Mouse (Mus musculus) small intestine, adult 2 months (tissue): ENCODE results near the gene Polr2e. TPM values are rescaled to one million over a fixed set of nuclear protein-coding genes. Genes with fewer than 3 reads are reported as not detected.

Experiments
- H3K27ac ChIP-seq: fragments of 200-500 bp; 2 replicates; pipeline ENCODE4 v1.5.1; 2012; ENCODE audit warnings: low read depth, low read length, control low read depth, inconsistent platforms; ENCODE audit not compliant: insufficient read depth
- H3K27me3 ChIP-seq: fragments of 200-500 bp; 2 replicates; pipeline ENCODE4 v1.6.1; 2012; ENCODE audit warnings: mild to moderate bottlenecking, moderate library complexity, low read length, inconsistent platforms; ENCODE audit not compliant: control insufficient read depth, insufficient read depth
- H3K36me3 ChIP-seq: fragments of 200-500 bp; 2 replicates; pipeline ENCODE4 v1.6.1; 2012; ENCODE audit warnings: mild to moderate bottlenecking, low read length, control low read depth, inconsistent platforms; ENCODE audit not compliant: control insufficient read depth, insufficient read depth
- H3K4me1 ChIP-seq: fragments of 200-500 bp; 2 replicates; pipeline ENCODE4 v1.6.1; 2012; ENCODE audit warnings: low read length, inconsistent platforms, mixed read lengths; ENCODE audit not compliant: control insufficient read depth, insufficient read depth, insufficient read length
- H3K4me3 ChIP-seq: fragments of 200-500 bp; 2 replicates; pipeline ENCODE4 v1.5.1; 2012; ENCODE audit warnings: low read depth, mild to moderate bottlenecking, control low read depth, inconsistent platforms, low read length, moderate library complexity
- CTCF ChIP-seq: fragments of 200-500 bp; IDR thresholded peaks from 2 replicates; pipeline ENCODE4 v1.5.1; 2012; ENCODE audit warnings: low read depth, mild to moderate bottlenecking, control low read depth, inconsistent platforms, low read length, moderate library complexity, mixed read lengths; ENCODE audit not compliant: insufficient replicate concordance, insufficient read length; ENCODE audit errors: extremely low read depth
- POLR2A ChIP-seq: fragments of 200-500 bp; IDR thresholded peaks from 2 replicates; pipeline ENCODE4 v1.6.1; 2012; ENCODE audit warnings: low read depth, mild to moderate bottlenecking, control low read depth, inconsistent platforms, low read length, moderate library complexity
- WGBS: fragments of 180-500 bp; shearing (Covaris S2); methylation state at CpG from one replicate; pipeline ENCODE4 v1.1.7; 2018; 5-methylcytosine and 5-hydroxymethylcytosine counted together
- polyA plus RNA-seq: library from polyadenylated mRNA; depleted of rRNA; stranded (reverse); fragments of >200 nt; gene quantifications from 2 replicates; pipeline ENCODE4 v1.2.3, GENCODE M21; 2012

Polr2e gene
- polyA plus RNA-seq, 1 experiment: 186 TPM

- H3K4me3 ChIP-seq: no peak overlapping the region
- TF ChIP-seq POLR2A (no peak), CTCF (peak; percentile 53; the same call in 1 of the 2 replicates)
- WGBS: 9% methylated on average over 9 of the region's 9 CpGs
Observed at GRCm38 (mm10) chr10:80033511-80034391, 5.8 kb downstream of the Polr2e start.

GRCm38 (mm10) chr10:80032799-80033480 is 6.7 kb downstream of the Polr2e start:
- TF ChIP-seq CTCF (no peak), POLR2A (no peak)
- peaks cover 29% of the 10 kb centered on the region for H3K4me1 ChIP-seq
- H3K36me3 ChIP-seq: peaks cover 24% of the 10 kb centered on the region
- WGBS: 3% methylated on average over 5 of the region's 5 CpGs
- no peaks in the 10 kb centered on the region for H3K27me3 ChIP-seq
- no peak overlapping the region for H3K4me3 ChIP-seq
- H3K27ac ChIP-seq: peak overlapping the region; percentile 99

More at GRCm38 (mm10) chr10:80033511-80034391, 5.8 kb downstream of the Polr2e start:
- H3K27me3 ChIP-seq: no peaks in the 10 kb centered on the region
- peaks cover 27% of the 10 kb centered on the region for H3K36me3 ChIP-seq
- peak overlapping the region; percentile 99 for H3K27ac ChIP-seq
- H3K4me1 ChIP-seq: peaks cover 33% of the 10 kb centered on the region

GRCm38 (mm10) chr10:80030736-80031135 is 8.9 kb downstream of the Polr2e start:
- no peak for TF ChIP-seq CTCF
- no peak for TF ChIP-seq POLR2A
- no peak overlapping the region for H3K27ac ChIP-seq
- WGBS: 89% methylated on average over 17 of the region's 17 CpGs
- H3K36me3 ChIP-seq: peaks cover 6% of the 10 kb centered on the region
- no peak overlapping the region for H3K4me3 ChIP-seq
- H3K4me1 ChIP-seq: peaks cover 38% of the 10 kb centered on the region
- no peaks in the 10 kb centered on the region for H3K27me3 ChIP-seq

GRCm38 (mm10) chr10:80030191-80030590 is 9.4 kb downstream of the Polr2e start:
- no peaks in the 10 kb centered on the region for H3K27me3 ChIP-seq
- H3K4me1 ChIP-seq: peaks cover 41% of the 10 kb centered on the region
- no peak overlapping the region for H3K4me3 ChIP-seq
- TF ChIP-seq CTCF (no peak), POLR2A (no peak)
- WGBS: 85% methylated on average over 9 of the region's 9 CpGs
- no peak overlapping the region for H3K27ac ChIP-seq
- peaks cover under 1% of the 10 kb centered on the region; the same call in 1 of the 2 replicates for H3K36me3 ChIP-seq

GRCm38 (mm10) chr10:80028521-80028846 is 11.1 kb downstream of the Polr2e start:
- no peak for TF ChIP-seq POLR2A
- no peak for TF ChIP-seq CTCF
- H3K36me3 ChIP-seq: no peaks in the 10 kb centered on the region
- WGBS: 93% methylated on average over 13 of the region's 13 CpGs

GRCm38 (mm10) chr10:80027681-80028520 is 11.7 kb downstream of the Polr2e start:
- H3K27ac ChIP-seq: no peak overlapping the region
- TF ChIP-seq POLR2A (no peak), CTCF (no peak)
- H3K27me3 ChIP-seq: no peaks in the 10 kb centered on the region
- peaks cover 37% of the 10 kb centered on the region for H3K4me1 ChIP-seq
- no peak overlapping the region for H3K4me3 ChIP-seq
- H3K36me3 ChIP-seq: no peaks in the 10 kb centered on the region
- 53% methylated on average over 20 of the region's 20 CpGs for WGBS

More at GRCm38 (mm10) chr10:80028521-80028846, 11.1 kb downstream of the Polr2e start:
- H3K27me3 ChIP-seq: no peaks in the 10 kb centered on the region
- no peak overlapping the region for H3K27ac ChIP-seq
- H3K4me1 ChIP-seq: peaks cover 41% of the 10 kb centered on the region
- no peak overlapping the region for H3K4me3 ChIP-seq
